Mouse (Mus musculus): ENCODE results near the gene Cog3. TPM values are rescaled to one million over a fixed set of nuclear protein-coding genes. Genes with fewer than 3 reads are reported as not detected.
A peak's percentile ranks its signal among the peaks of the same experiment; 100 is the strongest.

Gene Cog3
- polyA plus RNA-seq, 1 experiment from 2014 or later = 25.8 TPM

DNA sequence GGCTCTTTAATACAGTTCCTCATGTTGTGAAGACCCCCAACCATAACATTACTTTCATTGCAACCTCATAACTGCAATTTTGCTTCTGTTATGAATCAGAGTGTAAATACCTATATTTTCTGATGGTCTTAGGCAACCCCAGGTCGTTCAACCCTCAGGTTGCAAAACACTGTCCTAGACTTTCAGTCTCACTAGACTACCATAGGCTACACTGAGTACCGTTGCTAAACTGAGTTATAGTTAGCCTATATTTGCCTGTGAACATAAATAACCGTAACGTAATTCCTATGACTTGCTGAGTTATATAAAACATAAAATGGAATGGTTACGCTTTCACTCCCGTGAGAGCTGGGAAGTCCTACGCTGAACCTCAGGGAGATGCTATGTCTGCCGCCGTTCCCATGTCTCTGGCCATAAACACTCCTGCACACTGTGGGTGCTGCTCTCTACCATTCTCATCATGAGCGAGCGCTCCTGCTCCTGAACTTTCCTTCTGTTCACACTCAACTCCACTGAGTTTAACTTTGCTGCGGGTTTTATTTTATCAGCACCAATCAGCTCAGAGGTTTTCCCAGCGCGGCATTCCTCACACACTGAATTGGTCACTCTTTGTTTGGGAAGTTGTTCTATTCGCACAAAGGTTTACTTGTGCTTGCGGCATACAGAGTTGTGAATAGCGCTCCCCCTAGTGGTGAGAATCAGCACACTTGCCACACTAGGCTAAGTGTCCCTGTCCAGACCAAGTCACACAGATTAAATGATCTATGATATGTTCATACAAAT, 13.4 kb upstream of the Cog3 start:
- ChIA-PET POLR2A (interaction anchor here (1.0 kb wide), 1 partner anchor 19 kb away, joined by 3 read pairs; the partner anchor contains the start of gene Slc25a30), CTCF (interaction anchor here (0.6 to 2.6 kb wide), 20 partner anchors 9 to 118 kb away, joined by 3 to 14 read pairs (median 4); no protein-coding TSS in a partner anchor)
- no peaks in the 10 kb centered on the region for H3K27me3 ChIP-seq
- TF ChIP-seq CTCF (IDR thresholded peaks at IDR 0.05) = peak; percentile 80
- peak; percentile 62 for ATAC-seq
- in situ Hi-C loops (cut with MboI; ENCODE audit: low pct_unique_long_range_greater_than_20kb) = loop anchor here (10.0 kb wide), 1 partner anchor 573 kb away; no protein-coding TSS in a partner anchor
- DNase-seq (ENCODE audit: low read depth, low spot score) = no peak

DNA sequence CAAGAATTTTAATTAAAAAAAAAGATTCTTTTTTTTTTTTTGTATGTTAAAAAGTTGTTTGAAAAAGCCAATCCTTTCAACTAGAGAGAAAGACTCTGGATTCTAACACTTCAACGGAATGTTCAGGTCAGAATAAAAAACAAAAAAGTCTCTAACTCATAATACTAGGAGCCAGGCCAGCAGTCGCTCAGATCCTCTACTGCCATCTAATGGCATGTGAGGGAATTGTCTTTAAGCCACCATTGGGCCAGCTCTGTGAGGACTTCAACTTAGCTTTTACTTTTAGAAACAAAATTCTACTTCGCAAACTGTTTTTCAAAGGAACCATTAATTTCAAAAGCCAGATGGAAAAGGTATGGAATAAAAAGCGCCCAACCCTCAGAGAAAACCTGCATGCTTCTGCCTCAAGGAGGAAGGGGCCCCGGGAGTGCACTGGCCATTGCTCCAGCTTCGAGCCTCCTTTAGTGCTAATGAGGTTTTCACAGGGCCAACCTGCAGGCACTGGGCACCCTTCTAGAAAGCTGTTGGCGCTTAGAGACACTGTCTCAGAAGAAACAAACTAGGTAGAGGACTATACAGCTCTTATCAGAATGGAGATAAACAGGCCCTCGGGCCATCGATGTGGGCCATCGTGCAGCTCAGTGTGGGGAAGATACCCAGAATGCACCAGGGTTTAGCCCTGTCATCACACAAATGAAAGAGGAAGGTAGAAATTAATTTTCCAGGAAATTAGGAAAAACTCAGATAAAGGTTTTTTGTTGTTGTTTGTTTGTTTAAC, 6.9 kb upstream of the Cog3 start:
- TF ChIP-seq CTCF (IDR thresholded peaks at IDR 0.05) = no peak
- ChIA-PET CTCF (interaction anchor here (0.8 to 1.3 kb wide), 4 partner anchors 14 to 81 kb away, joined by 3 to 4 read pairs (median 3); no protein-coding TSS in a partner anchor), POLR2A (no interaction called here)
- H3K27me3 ChIP-seq = no peaks in the 10 kb centered on the region
- in situ Hi-C loops (cut with MboI; ENCODE audit: low pct_unique_long_range_greater_than_20kb) = loop anchor here (10.0 kb wide), 1 partner anchor 566 kb away; no protein-coding TSS in a partner anchor
- DNase-seq (ENCODE audit: low read depth, low spot score) (no peak), ATAC-seq (peak; percentile 51)

DNA sequence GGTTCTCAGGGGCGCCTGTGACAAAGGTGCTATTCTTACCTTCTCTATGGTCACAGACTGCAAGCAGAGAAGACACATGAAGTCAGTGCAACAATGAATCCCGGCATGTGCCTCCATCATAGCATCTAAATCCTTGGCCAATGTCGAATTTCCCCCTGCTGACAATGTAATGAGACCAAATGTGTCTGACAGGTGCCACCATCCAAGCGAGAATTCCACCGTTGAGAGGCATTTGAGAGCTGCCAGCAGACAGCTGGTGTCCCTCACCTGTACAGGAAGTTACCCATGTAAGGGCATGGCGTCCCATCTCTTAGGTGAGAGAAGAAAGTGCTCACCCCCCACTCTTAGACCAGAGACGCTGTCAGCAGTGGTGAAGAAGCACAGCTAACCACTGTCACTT, 4.1 kb upstream of the Cog3 start:
- POLR2A ChIA-PET = interaction anchor here (1.5 kb wide), 1 partner anchor 15 kb away, joined by 4 read pairs; no protein-coding TSS in a partner anchor
- H3K27me3 ChIP-seq = no peaks in the 10 kb centered on the region
- no peak for TF ChIP-seq CTCF (IDR thresholded peaks at IDR 0.05)
- DNase-seq (ENCODE audit: low read depth, low spot score) (no peak), ATAC-seq (no peak)
- CTCF ChIA-PET = interaction anchor here (1.2 to 1.5 kb wide), 3 partner anchors 10 to 37 kb away, joined by 3 to 4 read pairs (median 3); no protein-coding TSS in a partner anchor
- in situ Hi-C loops (cut with MboI; ENCODE audit: low pct_unique_long_range_greater_than_20kb) = no loop called here

DNA sequence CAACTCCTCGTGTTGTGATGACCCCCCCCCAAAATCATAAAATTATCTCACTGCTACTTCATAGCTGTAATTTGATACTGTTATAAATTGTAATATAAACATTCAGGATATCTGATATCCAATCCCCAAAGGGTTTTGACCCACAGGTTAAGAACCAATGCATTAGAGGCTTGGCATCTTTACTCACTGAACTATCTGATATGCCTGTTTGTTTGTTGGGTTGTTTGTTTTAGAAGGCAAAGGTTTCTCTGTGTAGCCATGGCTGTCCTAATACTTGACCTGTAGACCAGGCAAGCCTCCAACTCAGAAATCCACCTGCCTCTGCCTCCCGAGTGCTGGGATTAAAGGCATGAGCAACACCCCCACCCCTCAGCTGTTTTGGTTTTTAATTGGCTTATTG, 3.5 kb upstream of the Cog3 start:
- in situ Hi-C loops (cut with MboI; ENCODE audit: low pct_unique_long_range_greater_than_20kb) = no loop called here
- TF ChIP-seq CTCF (IDR thresholded peaks at IDR 0.05) = no peak
- ChIA-PET CTCF (interaction anchor here (1.4 to 1.5 kb wide), 2 partner anchors 10 to 13 kb away, joined by 3 to 4 read pairs; no protein-coding TSS in a partner anchor), POLR2A (interaction anchor here (1.5 kb wide), 1 partner anchor 16 kb away, joined by 4 read pairs; no protein-coding TSS in a partner anchor)
- ATAC-seq (no peak), DNase-seq (ENCODE audit: low read depth, low spot score) (no peak)
- no peaks in the 10 kb centered on the region for H3K27me3 ChIP-seq

DNA sequence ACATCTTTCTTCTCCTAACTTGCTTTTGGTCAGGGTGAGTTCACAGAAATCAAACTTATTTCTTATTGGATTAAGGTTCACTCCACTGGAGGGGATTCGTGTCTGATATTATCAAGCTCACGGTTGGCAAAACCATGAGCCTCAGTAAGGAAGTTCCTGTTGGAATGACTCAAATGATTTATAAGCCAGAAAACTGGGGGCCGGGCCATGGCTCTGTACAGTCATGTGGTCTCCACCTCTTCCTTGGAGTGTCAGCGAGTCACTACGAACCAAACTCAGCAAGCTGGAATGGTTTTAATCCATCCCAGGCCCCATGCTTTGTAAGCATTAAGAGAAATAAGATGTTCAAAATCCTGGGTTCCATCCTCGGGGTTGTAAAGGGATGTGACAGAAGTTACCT, 2.7 kb upstream of the Cog3 start:
- ChIA-PET POLR2A (interaction anchor here (1.5 kb wide), 1 partner anchor 16 kb away, joined by 4 read pairs; no protein-coding TSS in a partner anchor), CTCF (interaction anchor here (0.9 to 1.5 kb wide), 3 partner anchors 11 to 19 kb away, joined by 3 to 5 read pairs (median 3); no protein-coding TSS in a partner anchor)
- no peak for DNase-seq (ENCODE audit: low read depth, low spot score)
- no peak for ATAC-seq
- in situ Hi-C loops (cut with MboI; ENCODE audit: low pct_unique_long_range_greater_than_20kb) = no loop called here
- TF ChIP-seq CTCF (IDR thresholded peaks at IDR 0.05) = no peak
- no peaks in the 10 kb centered on the region for H3K27me3 ChIP-seq

DNA sequence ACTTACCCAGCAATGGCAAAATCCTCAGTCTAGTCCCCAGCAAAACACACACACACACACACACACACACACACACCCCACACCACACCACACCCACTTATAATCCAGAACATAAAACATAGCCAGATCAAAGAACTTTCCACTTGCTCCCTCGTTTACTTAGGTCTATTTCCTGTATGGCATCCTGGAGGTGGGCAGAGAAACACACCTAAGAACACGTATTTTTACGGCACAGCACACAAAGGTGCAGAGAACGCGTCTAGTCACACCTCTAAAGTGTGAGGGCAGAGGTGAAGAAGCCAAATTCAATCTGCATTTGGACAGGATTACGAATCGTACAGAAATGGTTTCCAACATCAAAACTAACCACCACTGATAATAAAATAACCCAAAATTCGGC, 1.1 kb downstream of the Cog3 start:
- ChIA-PET POLR2A (no interaction called here), CTCF (interaction anchor here (1.1 kb wide), 1 partner anchor 25 kb away, joined by 3 read pairs; no protein-coding TSS in a partner anchor)
- in situ Hi-C loops (cut with MboI; ENCODE audit: low pct_unique_long_range_greater_than_20kb) = no loop called here
- no peak for DNase-seq (ENCODE audit: low read depth, low spot score)
- ATAC-seq = no peak
- TF ChIP-seq CTCF (IDR thresholded peaks at IDR 0.05) = no peak
- no peaks in the 10 kb centered on the region for H3K27me3 ChIP-seq

DNA sequence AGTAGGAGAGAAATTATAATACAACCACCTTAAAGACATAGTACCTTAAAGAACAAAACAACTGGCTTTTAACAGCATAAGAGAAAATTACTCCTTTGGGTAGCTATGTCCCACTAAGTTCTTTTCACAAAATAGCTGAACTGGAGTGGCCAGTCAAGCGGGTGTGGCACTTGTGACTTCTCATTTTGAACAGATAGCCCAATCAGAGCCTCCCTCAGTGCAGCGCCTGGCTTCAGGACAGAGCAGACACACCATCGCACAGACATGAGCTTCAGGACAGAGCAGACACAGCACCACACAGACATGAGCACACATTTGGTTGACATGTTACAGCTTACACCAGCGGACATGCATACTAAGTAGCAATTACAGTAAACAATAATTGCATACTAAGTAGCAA, 3.3 kb downstream of the Cog3 start:
- no peaks in the 10 kb centered on the region for H3K27me3 ChIP-seq
- DNase-seq (ENCODE audit: low read depth, low spot score) = no peak
- in situ Hi-C loops (cut with MboI; ENCODE audit: low pct_unique_long_range_greater_than_20kb) = no loop called here
- no peak for ATAC-seq
- POLR2A ChIA-PET = no interaction called here
- no peak for TF ChIP-seq CTCF (IDR thresholded peaks at IDR 0.05)
- CTCF ChIA-PET = interaction anchor here (1.7 kb wide), 1 partner anchor 17 kb away, joined by 8 read pairs; no protein-coding TSS in a partner anchor

DNA sequence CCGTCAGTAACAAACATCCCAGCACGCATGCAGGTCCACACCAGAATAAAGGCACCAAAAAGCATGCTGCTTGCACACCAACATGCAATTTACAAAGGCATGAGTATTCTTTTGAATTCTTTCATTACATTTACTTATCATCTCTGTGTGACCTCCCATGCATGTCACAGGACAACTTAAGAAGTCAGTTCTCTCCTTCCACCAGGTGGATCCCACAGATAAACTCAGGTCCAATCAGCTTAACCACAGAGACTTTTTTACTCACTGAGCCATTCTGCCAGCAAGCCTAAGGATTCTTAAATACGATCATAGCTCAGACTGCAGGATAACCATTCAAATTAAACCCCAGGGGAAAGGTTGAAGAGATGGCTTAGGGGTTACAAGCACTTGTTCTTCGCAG, 5.2 kb downstream of the Cog3 start:
- no peak for TF ChIP-seq CTCF (IDR thresholded peaks at IDR 0.05)

DNA sequence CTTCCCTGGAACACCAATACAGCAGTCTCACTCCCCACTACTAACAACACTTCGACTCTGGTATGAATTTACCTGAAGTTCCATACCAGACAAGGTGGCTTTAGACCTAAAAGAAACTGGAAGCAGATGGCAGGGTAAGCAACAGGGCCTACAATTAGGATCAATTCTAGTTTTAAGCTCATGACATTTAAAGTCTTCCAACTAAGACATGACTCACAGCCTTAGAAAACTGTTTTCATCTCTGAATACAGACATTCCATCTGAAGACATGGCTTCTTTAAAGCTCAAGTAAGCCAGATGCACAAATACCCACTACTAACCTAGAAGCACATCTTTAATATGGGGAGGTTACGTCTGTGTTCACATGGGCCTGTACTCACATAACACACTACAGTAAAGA, 6.4 kb downstream of the Cog3 start:
- ChIA-PET CTCF (interaction anchor here (1.2 kb wide), 1 partner anchor 20 kb away, joined by 4 read pairs; no protein-coding TSS in a partner anchor), POLR2A (no interaction called here)
- DNase-seq (ENCODE audit: low read depth, low spot score) = no peak
- no peak for ATAC-seq
- H3K27me3 ChIP-seq = no peaks in the 10 kb centered on the region
- TF ChIP-seq CTCF (IDR thresholded peaks at IDR 0.05) = no peak
- in situ Hi-C loops (cut with MboI; ENCODE audit: low pct_unique_long_range_greater_than_20kb) = no loop called here

More for the DNA sequence above, 5.2 kb downstream of the Cog3 start:
- ChIA-PET CTCF (interaction anchor here (1.2 kb wide), 1 partner anchor 19 kb away, joined by 4 read pairs; no protein-coding TSS in a partner anchor), POLR2A (no interaction called here)
- DNase-seq (ENCODE audit: low read depth, low spot score) (no peak), ATAC-seq (no peak)
- H3K27me3 ChIP-seq = no peaks in the 10 kb centered on the region
- in situ Hi-C loops (cut with MboI; ENCODE audit: low pct_unique_long_range_greater_than_20kb) = no loop called here

DNA sequence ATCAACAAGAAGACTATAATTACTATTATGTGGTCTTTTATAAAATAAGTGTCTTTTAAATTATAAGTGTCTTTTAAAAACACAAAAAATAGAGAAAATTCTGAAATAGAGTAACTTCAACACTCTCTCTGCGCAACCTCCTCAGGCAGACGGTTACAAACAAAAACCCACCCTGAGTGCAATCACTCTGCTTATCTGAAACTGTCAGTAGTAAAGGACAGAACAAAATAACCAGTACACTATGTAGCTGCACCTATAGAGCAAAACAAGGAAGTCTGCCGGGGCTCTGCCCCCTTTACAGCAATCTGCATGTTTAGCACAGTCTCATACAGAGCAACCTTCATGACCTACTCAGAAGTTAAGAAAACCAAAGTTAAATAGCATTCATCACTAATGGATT, 12.4 kb downstream of the Cog3 start:
- CTCF ChIA-PET = no interaction called here
- POLR2A ChIA-PET = no interaction called here
- ATAC-seq (no peak), DNase-seq (ENCODE audit: low read depth, low spot score) (no peak)
- no peak for TF ChIP-seq CTCF (IDR thresholded peaks at IDR 0.05)
- no peaks in the 10 kb centered on the region for H3K27me3 ChIP-seq
- in situ Hi-C loops (cut with MboI; ENCODE audit: low pct_unique_long_range_greater_than_20kb) = no loop called here
